Mouse (Mus musculus): Measurements from ENCODE around the gene Fam173b.

- no peak for TF ChIP-seq CTCF (IDR thresholded peaks at IDR 0.05; ENCODE audit: insufficient read depth, low read depth, low read length)
- no peak for TF ChIP-seq POLR2A (IDR thresholded peaks at IDR 0.05; ENCODE audit: insufficient read depth, low read depth, low read length)
Observed at GRCm38 (mm10) chr15:31628180-31628579, 26.5 kb downstream of the Fam173b start.
